Mouse (Mus musculus) liver, embryonic 14.5 days (tissue): ENCODE results near the gene Tmem238l.

Experiments used
- CTCF ChIP-seq: IDR thresholded peaks from 2 replicates; pipeline ENCODE4 v1.5.1; 2016; ENCODE audit warnings: antibody characterized with exemption, low read depth, control low read depth
- EP300 ChIP-seq: IDR thresholded peaks from 2 replicates; pipeline ENCODE4 v1.6.1; 2016; ENCODE audit warnings: antibody characterized with exemption, low read depth

DNA sequence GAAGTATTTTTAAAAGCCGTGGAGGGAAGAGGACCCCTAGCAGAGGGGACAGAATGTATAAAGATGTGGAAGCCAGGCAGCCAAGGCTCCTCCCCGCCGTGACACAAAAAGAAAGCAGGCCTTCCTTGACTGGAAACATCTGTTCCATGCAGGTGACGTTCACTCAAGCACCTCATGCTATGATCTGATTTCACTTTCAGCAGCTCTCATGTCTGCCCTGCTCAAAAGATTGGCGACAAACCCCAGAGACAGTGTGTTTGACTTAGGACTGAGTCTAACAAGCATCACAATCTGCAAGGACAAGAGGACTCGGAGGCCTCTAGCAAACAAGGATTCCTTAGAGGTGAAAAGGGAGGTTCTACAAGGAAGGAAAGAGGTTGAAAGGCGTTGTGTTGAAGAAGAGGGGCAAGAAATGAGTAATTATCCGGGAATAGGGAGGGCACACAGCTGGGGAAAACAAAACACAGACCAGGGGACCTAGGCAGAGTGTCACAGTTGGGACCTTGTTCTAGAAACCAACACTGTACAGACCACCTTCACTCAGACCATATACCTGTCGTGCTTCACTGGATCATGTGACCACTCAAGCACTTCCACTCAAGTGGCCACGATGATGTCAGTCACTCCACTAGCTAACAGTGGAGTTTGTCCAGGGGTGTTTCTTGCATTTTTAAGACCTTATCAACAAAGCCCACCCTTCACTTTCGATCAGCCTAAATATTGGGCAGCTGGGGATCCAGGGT, 27.2 kb downstream of the Tmem238l start:
- no peak for TF ChIP-seq EP300
- TF ChIP-seq CTCF, result no peak
